Mouse (Mus musculus) testis, adult 2 months (tissue): ENCODE data around the gene Polm. TPM values are rescaled to one million over a fixed set of nuclear protein-coding genes. Genes with fewer than 3 reads are reported as not detected.

Experiments used
- H3K27ac ChIP-seq: fragments of 200-500 bp; 2 replicates; pipeline ENCODE4 v1.5.1; 2012; ENCODE audit warnings: low read depth, low read length; ENCODE audit not compliant: control insufficient read depth, insufficient read depth
- H3K27me3 ChIP-seq: fragments of 200-500 bp; 2 replicates; pipeline ENCODE4 v1.6.1; 2012; ENCODE audit warnings: mild to moderate bottlenecking, low read length, moderate library complexity; ENCODE audit not compliant: control insufficient read depth, insufficient read depth
- H3K36me3 ChIP-seq: fragments of 200-500 bp; 2 replicates; pipeline ENCODE4 v1.6.1; 2012; ENCODE audit warnings: mild to moderate bottlenecking, low read length; ENCODE audit not compliant: control insufficient read depth, insufficient read depth
- H3K4me1 ChIP-seq: fragments of 200-500 bp; 2 replicates; pipeline ENCODE4 v1.6.1; 2012; ENCODE audit warnings: low read length; ENCODE audit not compliant: control insufficient read depth, insufficient read depth
- H3K4me3 ChIP-seq: fragments of 200-500 bp; 2 replicates; pipeline ENCODE4 v1.5.1; 2012; ENCODE audit warnings: low read depth, mild to moderate bottlenecking, low read length, moderate library complexity, mixed read lengths; ENCODE audit not compliant: control insufficient read depth
- CTCF ChIP-seq: fragments of 200-500 bp; IDR thresholded peaks from 2 replicates; pipeline ENCODE4 v1.5.1; 2012; ENCODE audit warnings: low read depth, mild to moderate bottlenecking, inconsistent platforms, low read length, moderate library complexity; ENCODE audit not compliant: control insufficient read depth, insufficient read depth, insufficient replicate concordance
- POLR2A ChIP-seq: fragments of 200-500 bp; IDR thresholded peaks from 2 replicates; pipeline ENCODE4 v1.6.1; 2012; ENCODE audit warnings: low read depth, mild to moderate bottlenecking, inconsistent platforms, low read length, moderate library complexity; ENCODE audit not compliant: control insufficient read depth
- polyA plus RNA-seq: library from polyadenylated mRNA; depleted of rRNA; stranded (reverse); fragments of >200 nt; gene quantifications from 2 replicates; pipeline ENCODE4 v1.2.3, GENCODE M21; 2012

The Polm gene
- polyA plus RNA-seq, 1 experiment: 2.3 TPM

DNA sequence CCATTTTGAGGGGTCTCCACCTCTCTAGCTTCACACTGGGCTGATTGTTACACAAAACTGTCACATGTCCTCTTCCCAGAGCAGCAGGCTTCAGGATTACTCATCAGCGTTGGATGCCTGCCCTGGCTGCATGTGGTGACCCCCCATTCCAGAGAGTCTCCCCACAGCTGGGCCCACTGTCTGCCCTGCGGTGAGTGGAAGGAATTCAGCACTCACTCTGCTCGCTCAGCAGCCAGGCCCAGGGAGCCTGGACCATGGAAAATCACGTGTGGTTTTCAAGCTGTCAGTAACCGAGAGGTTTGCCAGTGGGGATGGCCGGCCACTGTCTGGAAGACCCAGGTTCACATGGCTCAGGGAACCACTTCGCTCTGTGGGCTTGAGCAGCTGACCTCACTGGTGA lies 18.1 kb upstream of the Polm start:
- Histone ChIP-seq H3K36me3 (no peaks in the 10 kb centered on the region), H3K4me3 (no peak overlapping the region), H3K4me1 (no peaks in the 10 kb centered on the region; the same call in none of the 2 replicates), H3K27me3 (no peaks in the 10 kb centered on the region), H3K27ac (no peak overlapping the region)
- TF ChIP-seq POLR2A: no peak
- no peak for TF ChIP-seq CTCF

DNA sequence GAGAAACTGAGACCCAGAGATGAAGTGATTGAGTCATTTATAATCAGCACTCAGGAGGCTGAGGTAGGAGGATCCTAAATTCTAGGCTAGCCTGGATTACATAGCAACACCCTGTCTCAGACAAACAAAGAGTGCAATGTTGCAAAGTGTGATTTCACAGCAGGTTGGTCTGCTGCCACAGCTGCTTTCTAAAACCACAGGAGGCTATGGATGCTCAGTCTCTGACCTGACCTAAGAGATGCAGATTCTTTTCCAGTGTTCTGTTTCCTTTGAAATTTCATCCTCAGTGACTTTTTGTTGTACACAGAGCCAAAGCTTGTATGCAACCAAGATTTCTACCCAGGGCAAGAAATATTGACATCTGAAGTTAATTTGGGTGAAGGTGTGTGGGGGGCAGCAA lies 17.7 kb upstream of the Polm start:
- Histone ChIP-seq H3K4me1 (no peaks in the 10 kb centered on the region; the same call in none of the 2 replicates), H3K27me3 (no peaks in the 10 kb centered on the region), H3K27ac (no peak overlapping the region), H3K4me3 (no peak overlapping the region), H3K36me3 (no peaks in the 10 kb centered on the region)
- TF ChIP-seq POLR2A (no peak), CTCF (no peak)

DNA sequence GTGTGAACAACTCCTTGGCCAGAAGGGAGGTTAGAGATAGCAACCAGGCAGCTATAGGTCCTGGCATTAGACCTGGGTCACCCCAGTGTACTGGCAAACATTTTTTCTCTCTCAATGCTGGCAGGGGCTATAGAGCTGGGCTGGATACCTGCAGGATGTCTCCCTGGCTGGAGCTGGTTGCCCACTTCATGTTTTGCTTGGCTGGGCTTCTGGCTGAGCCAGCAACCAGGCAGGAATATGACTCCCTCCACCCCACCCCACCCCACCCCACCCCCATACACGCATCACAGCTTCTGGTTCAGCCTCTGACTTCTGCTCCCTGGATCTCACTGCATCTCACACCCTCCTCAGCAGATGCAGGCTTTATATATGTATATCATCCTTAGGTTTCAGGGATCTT lies 14.5 kb upstream of the Polm start:
- H3K4me1 ChIP-seq: no peaks in the 10 kb centered on the region; the same call in none of the 2 replicates
- no peak for TF ChIP-seq CTCF
- no peak for TF ChIP-seq POLR2A

DNA sequence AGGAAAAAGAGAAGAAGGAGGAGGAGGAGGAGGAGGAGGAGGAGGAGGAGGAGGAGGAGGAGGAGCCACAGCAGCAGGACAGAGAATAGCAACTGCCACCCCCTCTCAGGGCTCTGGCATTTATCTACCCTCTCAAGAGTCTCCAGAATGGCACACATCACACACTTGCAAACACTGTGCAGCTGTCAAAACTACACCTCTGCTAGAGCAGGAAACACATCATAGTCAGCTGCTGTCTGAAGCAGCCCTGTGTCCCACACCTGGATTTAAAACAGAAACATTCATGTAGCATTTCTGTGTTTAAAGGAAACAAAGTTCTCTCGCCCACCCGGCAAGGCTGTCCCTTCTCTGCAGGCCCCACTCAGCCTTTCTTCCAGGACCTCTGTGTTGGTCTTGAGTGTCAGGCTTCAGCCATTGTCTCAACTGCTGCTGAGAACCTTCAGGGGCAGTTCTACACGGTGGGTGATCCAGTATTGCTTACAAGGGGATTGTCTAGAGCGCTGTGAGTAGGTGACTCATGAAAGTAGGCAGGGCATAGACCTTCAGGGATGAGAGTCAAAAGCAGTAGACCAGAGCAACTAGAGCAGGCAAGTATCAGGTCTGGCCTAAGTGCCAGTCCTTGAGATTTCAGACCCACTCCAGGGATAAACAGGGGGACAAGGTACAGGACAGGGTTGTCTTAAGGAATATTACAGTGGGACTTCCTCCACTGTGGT lies 13.4 kb upstream of the Polm start:
- H3K4me3 ChIP-seq: no peak overlapping the region
- H3K36me3 ChIP-seq: no peaks in the 10 kb centered on the region
- no peaks in the 10 kb centered on the region for H3K27me3 ChIP-seq
- H3K27ac ChIP-seq: no peak overlapping the region
- H3K4me1 ChIP-seq: no peaks in the 10 kb centered on the region; the same call in none of the 2 replicates
- TF ChIP-seq CTCF (no peak), POLR2A (no peak)

More for the DNA sequence above, 14.5 kb upstream of the Polm start:
- Histone ChIP-seq H3K4me3 (no peak overlapping the region), H3K27ac (no peak overlapping the region), H3K36me3 (no peaks in the 10 kb centered on the region), H3K27me3 (no peaks in the 10 kb centered on the region)

DNA sequence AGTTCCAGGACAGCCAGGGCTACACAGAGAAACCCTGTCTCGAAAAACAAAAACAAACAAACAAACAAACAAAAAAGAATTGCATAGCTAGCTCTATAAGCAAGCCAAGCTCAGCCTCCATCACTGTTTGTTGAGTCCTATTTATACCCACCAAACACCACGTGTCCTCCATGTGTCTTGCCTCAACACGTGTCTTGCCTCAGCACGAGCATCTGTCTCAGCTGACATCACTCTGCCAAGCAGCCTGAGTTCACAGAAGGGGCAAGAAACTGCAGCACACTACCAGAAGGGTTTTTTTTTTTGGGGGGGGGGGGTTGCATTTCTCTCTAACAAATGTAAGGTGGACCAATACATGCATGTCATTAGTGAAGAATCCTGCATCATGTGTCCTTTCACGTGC lies 12.6 kb upstream of the Polm start:
- H3K36me3 ChIP-seq: no peaks in the 10 kb centered on the region
- TF ChIP-seq CTCF (no peak), POLR2A (no peak)
- H3K27me3 ChIP-seq: no peaks in the 10 kb centered on the region
- no peak overlapping the region for H3K4me3 ChIP-seq
- no peak overlapping the region for H3K27ac ChIP-seq
- H3K4me1 ChIP-seq: no peaks in the 10 kb centered on the region; the same call in none of the 2 replicates

DNA sequence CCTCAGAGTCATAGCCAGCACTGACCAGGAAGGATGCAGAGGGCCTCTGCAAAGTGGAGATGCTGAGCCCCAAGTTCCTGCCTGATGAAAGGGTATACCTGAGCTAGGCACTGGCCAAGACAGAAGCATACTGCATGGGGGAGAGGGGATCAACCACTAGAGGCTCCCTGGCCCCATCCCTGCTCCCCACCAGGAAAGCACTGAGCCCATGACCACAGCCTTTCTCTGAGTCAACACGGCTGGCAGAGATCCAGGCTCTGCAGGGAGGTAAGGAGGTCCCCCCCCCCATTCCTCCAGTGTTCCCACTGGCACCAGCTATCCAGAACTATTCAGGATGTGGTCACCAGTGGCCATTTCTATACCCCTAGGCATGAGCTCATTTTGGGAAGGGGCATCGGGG lies 11.5 kb upstream of the Polm start:
- Histone ChIP-seq H3K4me3 (no peak overlapping the region), H3K4me1 (no peaks in the 10 kb centered on the region; the same call in none of the 2 replicates), H3K27ac (no peak overlapping the region), H3K27me3 (no peaks in the 10 kb centered on the region), H3K36me3 (no peaks in the 10 kb centered on the region)
- TF ChIP-seq CTCF (no peak), POLR2A (no peak)

DNA sequence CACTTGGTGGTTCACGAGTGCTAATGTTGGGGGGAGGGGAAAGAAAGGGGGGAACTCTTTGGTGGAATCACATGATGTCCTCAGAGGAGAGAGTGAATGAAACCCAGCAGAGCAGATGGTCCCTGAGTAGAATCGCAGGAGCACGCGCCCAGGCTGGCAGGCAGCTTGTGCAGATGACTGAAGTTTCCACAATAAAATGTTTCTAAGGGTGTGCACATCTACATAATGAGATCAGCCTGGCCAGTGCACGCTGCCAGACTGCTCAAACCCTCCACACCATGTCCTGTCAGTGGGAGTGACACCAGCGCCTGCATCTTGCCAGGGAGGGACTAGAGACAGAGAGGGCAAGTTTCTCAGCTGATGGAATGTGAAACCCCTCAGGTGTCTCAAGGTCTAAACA lies 10.9 kb upstream of the Polm start:
- TF ChIP-seq CTCF (no peak), POLR2A (no peak)
- Histone ChIP-seq H3K27ac (no peak overlapping the region), H3K36me3 (no peaks in the 10 kb centered on the region), H3K27me3 (no peaks in the 10 kb centered on the region), H3K4me3 (no peak overlapping the region), H3K4me1 (no peaks in the 10 kb centered on the region; the same call in none of the 2 replicates)

DNA sequence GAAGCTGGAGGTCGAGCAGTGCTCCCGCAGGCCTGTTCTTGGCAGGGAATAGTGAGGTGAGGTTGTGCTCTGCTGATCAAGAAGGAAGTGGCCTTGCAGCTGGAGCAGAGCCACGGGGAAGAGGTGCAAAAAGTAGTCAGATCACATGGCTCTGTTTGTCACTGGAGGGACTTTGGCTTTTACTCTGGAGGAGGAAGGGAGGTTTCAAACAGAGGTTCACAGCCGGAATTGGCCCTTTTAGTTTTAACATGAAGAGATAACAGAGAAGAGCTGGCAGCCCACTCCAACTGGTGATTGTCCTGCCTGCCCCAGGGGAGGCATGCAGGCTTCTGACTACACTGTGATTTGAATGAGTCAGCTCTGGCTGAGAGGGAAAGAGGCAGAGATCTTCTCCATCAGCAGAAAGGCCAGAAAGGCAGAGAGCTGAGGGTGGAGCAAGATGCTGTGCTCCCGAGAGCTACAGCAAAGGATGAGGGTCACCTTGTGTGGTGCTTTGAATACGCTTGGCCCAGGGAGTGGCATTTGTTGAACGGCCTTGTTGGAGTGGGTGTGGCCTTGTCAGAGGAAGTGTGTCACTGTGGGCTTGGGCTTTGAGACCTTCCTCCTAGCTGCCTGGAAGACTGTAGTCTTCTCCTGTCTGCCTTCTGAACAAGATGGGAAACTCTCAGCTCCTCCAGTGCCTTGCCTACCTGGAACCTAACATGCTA lies 9.0 kb upstream of the Polm start:
- Histone ChIP-seq H3K27ac (no peak overlapping the region), H3K36me3 (no peaks in the 10 kb centered on the region), H3K4me3 (no peak overlapping the region), H3K27me3 (no peaks in the 10 kb centered on the region), H3K4me1 (no peaks in the 10 kb centered on the region; the same call in 1 of the 2 replicates)
- TF ChIP-seq POLR2A (no peak), CTCF (no peak)
